Mouse (Mus musculus) myocyte (in vitro differentiated cells): ENCODE measurements around the gene Prkrip1.

Experiments
- CEBPB ChIP-seq: IDR thresholded peaks from 2 replicates; pipeline ENCODE4 v1.6.1; 2011; ENCODE audit warnings: mild to moderate bottlenecking, moderate library complexity; ENCODE audit not compliant: poor library complexity, insufficient read depth, severe bottlenecking
- E2F4 ChIP-seq: IDR thresholded peaks from one replicate; pipeline ENCODE4 v1.6.1; 2011; ENCODE audit warnings: mild to moderate bottlenecking, control low read depth, moderate library complexity; ENCODE audit not compliant: insufficient read depth
- MAX ChIP-seq: IDR thresholded peaks from one replicate; pipeline ENCODE4 v1.6.1; 2011; ENCODE audit warnings: low read depth, mild to moderate bottlenecking, control low read depth
- POLR2A ChIP-seq: IDR thresholded peaks from one replicate; pipeline ENCODE4 v1.6.1; 2011; ENCODE audit warnings: low read depth, mild to moderate bottlenecking, control low read depth, moderate library complexity; ENCODE audit not compliant: insufficient read length
- POLR2AphosphoS2 ChIP-seq: IDR thresholded peaks from one replicate; pipeline ENCODE4 v1.6.1; 2011; ENCODE audit warnings: low read depth, control low read depth; ENCODE audit not compliant: insufficient read length

GRCm38 (mm10) chr5:136152365-136152764 lies 46.4 kb downstream of the Prkrip1 start:
- TF ChIP-seq E2F4 (no peak), POLR2A (no peak), POLR2AphosphoS2 (no peak), CEBPB (no peak), MAX (no peak)
